Mouse (Mus musculus) brain, embryonic 14.5 days (tissue): ENCODE measurements around the gene Ptpn12.

Source experiments
- CTCF ChIP-seq: fragments of 200-500 bp; IDR thresholded peaks from 2 replicates; pipeline ENCODE4 v1.5.1; 2012; ENCODE audit warnings: inconsistent platforms, mild to moderate bottlenecking, moderate library complexity, borderline replicate concordance; ENCODE audit not compliant: insufficient read depth, insufficient read length; ENCODE audit errors: extremely low read depth
- POLR2A ChIP-seq: fragments of 200-500 bp; IDR thresholded peaks from 2 replicates; pipeline ENCODE4 v1.6.1; 2012; ENCODE audit warnings: mild to moderate bottlenecking, inconsistent platforms, borderline replicate concordance; ENCODE audit not compliant: poor library complexity, insufficient read depth, insufficient read length, severe bottlenecking; ENCODE audit errors: extremely low read depth

DNA sequence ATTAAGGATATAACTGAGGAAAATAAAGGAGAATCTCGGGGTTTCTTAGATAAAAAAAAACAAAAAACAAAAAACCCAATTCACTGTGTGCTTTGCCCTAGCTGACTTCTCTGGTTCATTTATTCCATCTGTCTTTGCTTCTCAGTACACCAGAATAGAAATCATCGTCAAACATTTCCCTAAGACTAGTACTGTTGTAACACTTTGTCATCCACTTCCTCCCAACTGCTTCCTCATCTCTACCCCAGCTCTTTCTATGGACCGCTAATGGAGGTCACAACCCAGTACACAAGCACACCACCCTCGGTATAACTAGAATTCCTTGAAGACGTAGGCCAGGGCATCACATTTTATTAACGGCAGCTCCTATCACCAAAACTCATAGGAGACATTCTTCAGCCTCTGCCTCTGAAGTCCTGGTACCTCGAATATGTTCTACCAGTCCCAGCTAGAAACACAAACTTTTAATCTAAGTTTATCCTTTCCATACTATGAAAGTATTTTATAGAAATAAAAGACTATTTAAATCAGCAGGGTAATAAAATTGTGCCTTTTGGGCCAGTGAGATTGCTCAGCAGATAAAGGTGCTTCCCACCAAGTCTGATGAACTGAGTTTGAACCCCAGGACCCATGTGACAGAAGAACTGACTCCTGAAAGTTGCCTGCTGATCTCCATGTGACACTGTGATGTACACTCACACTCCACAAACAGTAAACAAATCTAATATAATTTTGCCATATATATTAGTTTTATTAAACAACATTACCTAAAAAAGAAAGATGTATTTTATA, 19.8 kb downstream of the Ptpn12 start:
- TF ChIP-seq POLR2A, result no peak
- no peak for TF ChIP-seq CTCF
